Mouse (Mus musculus): Measurements from ENCODE around the gene Edem2.
A peak's percentile ranks its signal among the peaks of the same experiment; 100 is the strongest.
"Not testable (repeated sequence)": the region's sequence is repeated elsewhere in the genome, so short reads cannot be mapped to it uniquely, and the experiment has no call there.

Edem2 gene

DNA sequence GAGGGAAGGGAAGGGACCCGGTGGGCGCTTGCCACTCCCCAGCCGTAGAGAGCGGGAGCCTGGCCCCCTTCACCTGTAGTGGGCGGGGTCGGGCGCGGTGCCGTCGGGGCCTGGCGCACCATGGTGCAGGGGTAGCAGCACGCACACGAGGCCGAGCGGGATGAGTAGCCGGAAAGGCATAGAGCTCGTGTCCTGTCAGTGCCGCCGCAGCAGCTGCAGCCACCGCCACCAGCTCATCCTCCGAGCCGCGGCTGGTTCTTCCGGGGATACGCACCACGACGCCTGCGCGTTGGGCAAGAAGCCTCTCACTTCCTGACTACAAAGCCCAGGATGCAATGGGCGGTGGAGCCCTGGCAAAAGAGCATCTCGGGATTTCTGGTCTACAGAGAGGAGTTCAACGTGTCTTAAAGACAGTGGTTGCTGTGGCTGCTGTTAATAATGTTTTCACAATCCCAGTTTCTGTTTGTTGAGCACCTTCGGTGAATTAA, at the start of gene Edem2:
TSS of gene Edem2 (minus strand) at position 318 of the 488 bp plus-strand sequence.
- DNase-seq, result peak; percentile 90

DNA sequence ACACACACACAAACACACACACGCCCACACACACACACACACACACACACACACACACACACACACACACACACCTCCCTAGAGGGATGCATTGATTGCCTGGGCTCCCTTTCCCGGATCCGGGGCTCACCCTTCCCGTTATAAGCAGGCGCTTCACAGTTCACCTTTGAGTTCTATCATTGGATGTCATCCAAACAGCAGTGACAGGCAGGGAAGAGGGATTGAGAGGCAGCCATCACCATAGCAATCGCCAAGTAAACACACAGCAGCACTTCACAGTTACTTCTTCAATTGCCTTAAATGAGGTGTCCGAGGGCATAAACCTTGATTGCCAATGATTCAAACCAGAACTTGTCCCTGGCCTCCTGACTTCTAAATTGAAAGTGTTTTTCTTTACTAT, 49.8 kb upstream of the Edem2 start:
- no peak for DNase-seq

DNA sequence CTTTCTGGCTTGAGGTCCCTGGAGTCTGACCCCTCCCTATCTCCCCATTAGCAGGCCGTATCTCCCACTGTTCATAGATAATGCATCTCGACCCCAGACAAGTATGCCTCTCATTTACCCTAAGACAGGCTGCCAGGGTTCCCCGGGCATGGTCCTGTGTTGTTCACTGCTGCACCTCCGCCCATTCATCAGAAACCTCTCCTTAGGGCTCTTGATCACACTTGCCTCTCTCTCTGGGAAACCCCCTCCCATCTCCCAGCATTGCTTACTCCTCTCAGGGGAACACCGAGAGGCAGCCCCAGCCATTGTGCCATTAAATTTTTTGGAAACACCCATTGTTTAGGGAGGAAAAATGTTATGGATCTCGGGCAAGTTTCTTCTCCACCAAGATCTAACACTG, 48.7 kb upstream of the Edem2 start:
- DNase-seq, result no peak

DNA sequence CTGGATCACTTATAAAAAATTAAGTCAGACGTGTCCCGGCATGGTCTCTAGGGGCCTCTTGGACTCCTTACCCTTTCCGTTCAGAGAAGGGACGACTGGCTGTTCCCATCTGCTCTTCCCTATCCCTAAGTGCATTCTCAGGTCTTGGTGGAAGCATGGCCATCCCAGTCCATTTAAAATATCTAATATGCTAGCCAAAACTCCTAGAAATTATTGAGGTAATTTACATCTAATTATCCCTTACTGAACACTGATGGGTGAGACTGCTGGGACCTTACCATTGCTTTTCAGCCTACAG, 48.4 kb upstream of the Edem2 start:
- no peak for DNase-seq

DNA sequence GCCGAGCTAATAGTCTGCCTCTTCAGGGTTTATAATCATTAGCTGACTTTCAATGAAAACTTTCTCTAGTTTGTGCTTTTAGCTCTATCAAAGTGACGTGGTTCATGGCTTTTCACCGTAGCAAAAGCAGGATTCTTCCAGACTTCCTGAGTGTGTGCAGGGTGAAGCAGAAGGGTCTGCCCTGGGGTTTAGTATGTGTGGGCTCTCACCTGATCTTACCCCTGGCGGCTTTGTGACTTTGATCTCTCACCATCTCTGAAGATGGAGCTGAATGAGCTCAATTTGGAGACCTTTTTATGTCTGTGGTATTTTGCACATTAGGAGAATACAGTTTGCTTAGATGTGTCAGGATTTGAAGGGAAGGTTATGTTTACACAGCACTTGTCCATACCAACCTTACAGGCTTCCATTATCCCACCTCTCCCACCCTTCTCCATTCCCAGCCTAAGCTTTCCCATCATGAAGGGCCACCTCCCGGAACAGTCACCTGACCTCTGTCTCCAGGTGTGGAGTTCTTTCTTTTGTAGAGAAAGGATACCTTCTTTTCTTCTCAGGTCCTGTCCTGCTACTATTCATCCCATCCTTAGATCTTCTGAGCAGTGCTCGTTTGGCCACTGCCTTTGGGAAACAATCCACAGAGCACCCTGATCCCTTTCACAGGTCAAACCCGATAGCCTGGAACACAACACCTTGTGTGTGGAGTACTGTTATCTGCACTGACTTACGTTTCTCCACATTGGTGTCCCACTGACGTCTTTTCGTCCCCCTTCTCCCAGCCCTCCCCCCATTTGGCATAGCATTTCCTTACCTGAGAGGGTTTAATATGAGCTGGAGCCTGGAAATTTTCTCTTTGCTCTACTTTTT, 47.8 kb upstream of the Edem2 start:
- DNase-seq, result no peak

DNA sequence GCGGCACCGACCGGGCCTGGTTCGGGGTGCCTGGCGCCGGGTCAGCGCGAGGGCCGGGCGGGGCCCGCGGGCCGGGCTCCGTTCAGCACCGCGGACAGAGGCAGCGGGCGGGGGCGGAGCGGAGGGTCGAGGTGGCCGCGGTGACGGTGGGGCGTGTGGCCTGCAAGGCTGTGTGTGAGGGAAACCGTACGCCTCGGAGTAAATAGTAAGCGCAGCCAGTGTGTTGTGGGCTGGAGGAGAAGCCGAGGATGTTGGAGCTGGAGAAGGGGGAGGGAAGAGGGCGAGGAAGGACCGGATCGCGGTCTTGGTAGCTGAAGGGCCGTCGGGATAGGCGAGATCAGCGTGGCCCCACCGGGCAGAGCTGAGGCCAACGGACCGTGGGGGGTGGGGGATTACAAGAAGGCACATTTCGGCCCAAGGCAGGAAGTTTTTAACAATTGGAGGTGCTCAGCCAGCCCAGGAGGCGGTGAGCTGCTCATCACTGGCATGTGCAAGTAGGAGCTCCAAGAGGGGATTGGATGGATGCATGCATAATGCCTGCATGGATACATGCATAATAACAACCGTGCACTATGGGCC, 46.5 kb upstream of the Edem2 start:
- DNase-seq, result peak; percentile 86

DNA sequence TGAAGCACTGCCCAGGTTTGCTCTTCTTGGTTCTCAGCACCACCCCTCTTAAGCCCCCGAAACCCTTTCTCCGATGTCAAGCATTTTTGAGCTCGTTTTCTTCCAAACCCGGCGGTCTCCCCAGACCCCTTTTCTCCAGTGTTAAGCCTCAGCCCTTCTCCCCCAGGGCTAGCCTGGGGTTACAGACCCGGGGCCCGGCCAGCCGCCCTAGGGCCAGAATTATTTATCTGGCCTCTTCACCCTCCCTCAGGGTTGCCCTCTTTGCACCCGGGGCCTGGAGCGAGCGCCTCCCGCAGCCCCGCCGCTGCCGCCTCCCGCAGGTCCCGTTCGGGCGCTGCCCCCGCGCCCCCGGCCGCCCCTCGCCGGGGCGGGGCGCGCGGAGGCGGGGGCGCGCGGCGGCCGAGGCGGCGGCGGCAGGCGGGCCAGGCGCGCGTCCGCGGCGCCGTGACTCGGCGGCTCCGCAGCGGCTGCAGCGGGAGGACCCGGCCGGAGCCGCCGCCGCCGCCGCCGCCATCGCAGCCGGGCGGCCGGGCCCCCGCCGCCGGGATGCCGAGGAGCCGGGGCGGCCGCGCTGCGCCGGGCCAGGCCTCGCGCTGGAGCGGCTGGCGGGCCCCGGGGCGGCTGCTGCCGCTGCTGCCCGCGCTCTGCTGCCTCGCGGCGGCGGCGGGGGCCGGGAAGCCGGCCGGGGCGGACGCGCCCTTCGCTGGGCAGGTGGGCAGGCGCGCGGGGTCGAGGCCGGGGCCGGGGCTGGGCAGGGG, 45.8 kb upstream of the Edem2 start, which contains the start of gene Mmp24:
TSS of gene Mmp24 (plus strand) at position 416 of the 758 bp plus-strand sequence.
- DNase-seq, result no peak

DNA sequence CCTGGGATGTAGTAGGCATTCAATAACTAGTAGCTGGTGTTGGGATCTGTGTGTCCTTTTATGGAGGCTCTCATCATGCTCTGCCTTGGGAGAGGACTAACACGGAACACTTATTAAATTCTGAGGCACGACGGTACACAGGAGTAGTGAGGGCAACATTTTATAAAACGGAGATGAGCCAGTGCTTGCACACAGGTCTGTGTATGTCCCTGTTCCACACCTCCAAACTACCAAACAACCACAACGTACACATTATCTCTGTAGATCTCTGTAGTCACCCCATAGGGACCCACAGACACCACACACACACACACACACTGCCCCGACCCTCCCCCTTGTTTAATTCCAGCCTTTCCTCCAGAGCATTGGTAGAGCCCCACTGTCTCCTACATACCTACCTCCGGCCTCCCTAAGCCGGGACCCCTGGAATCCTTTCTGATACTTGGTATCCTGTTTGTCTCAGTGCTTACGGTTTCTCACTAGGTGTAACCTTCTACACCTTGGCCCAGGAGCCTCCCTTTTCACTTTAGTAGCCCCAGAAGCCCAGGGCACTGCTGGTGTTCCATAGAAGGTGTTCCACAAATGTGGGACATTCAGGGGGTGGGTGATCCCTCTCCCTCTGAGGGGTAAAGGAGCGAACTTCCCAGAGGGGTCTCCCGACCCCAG, 45.1 kb upstream of the Edem2 start:
- peak; percentile 36 for DNase-seq

DNA sequence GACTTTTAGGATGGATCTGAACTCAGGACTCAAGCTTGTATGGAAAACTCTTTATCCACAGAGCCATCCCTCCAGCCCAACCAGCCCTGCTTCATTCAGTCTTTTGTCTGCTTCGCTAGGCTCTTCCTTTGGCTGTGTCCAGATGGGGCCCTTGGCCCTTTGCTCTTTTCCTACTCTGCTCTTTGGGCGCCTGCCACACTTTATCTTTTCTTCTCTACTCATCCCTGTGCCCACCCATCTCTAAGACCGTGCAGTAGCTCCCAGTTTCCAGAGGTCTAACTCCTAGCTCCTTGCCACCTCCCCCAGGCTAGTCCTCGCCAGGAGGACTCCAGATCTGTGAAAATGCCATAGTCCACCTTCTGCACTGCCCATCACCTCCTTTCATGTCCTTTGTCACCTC, 44.4 kb upstream of the Edem2 start:
- DNase-seq, result peak; percentile 55

DNA sequence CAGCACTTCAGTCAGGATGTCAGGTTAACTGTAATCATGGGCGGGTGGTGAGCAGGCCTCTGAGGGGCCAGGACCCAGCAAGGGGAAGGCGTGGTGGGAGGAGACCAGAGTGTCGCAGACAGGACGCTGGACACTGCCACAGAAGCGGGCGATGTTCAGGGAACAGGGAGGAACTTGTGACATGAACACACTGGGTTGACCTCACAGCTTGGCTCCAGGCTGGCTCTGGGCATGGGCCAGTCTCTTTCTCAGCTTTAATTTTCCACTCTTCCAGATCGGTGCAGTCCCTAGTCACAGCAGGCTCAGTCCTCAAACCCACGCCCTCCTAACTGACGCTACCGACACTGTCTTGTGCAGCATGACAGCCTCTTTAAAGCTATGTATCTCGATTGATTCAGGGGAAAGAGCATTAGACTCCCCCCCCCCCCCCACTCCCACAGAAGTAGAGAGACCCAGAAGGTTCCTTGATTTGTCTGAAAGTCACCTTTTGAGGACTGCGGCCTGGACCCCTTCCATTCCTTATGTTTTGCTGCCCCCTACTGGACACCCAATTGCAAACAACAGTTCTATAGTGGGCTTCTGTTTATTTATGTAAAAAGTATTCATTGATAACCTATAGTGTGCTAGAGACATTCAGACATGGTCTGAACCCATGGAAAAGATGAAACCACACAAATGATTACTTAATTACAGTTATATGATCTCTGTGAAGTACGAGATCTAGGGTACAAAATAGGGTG, 35.6 kb upstream of the Edem2 start:
- peak; percentile 68 for DNase-seq

DNA sequence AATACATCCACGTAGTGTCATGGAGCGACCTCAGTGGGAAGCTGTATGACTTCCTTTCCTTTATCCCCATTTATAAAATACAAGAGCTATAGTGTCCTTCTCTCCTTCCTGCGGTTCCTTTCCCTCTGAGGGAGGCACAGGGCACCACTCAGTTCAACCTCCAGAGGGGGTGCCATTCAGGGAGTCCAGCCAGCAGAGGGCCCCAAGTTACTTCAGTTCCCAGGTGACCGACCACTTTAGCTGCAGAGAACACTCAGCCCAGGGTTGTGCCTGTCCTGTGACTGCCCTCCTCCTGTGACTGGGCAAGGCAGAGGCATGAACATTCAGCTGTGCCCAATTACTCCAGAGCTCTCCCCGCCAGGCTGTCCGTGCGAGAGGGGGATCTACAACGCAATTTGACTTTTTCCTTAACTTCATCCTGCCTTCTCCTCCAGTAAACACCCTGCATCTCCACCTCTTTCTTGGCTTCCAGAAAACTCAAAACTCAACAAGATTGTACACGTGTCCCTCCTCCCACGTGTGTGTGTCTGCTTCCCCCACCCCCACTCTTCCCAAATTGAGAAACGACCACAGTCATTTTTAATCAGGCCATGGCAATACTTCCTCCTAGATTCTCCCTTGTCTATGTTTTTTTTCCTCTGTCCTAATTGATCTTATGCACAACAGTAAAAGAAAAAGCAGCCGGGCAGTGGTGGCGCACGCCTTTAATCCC, 27.7 kb upstream of the Edem2 start:
- DNase-seq, result peak; percentile 49

DNA sequence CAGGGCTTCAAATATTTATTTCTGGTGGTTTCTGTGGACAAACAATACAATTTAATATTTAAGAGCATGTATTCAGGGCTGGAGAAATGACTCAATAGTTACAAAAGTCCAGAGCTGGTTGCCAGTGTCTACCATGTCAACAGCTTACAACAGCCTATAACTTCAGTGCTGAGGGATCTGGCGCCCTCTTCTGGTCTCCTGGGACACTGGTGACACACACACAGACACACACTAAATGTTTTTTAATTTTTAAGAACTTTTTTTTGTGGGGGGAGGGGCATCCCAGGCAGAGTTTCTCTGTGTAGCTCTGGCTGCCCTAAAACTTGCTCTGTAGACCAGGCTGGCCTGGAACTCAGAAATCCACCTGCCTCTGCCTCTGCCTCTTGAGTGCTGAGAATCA, 26.5 kb upstream of the Edem2 start:
- DNase-seq, result no peak

DNA sequence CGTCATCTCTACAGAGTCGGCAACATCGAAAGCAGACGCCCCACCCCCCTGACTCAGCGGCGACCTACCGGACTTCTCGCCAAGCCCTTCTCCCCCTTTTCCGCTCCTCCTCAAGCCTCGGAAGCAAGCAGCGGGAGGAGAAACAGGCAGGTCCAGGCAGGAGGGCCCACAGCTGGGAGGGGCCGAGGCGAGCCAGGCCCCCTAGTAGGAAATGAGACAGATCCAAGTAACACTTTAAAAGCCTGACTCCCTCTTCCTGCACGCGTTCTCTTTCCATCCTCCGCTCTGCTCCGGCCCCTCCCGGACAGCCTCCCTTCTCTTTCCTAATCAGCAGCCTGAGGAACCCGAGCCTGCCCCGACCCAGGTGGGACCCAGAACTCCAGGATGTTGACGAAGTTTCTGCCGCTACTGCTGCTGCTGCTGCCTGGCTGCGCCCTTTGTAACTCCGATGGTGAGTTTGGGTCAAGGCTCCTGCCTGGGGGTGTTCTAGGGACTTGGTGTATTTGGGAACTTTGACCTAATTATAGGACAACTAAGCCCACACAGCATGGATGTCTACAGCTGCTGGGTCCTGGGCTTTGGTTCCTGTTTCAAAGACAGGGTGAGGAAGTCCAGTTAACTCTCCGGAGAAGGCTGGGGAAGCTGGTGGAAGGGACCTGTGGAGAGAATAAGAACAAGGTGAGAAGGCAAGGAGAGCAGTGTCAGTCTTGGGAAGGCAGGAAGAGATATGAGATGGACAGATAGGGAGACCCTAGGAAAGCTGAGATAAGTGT, 21.9 kb upstream of the Edem2 start, which contains the start of gene Procr:
TSS of gene Procr (plus strand) at position 104 of the 773 bp plus-strand sequence.
- DNase-seq, result no peak

DNA sequence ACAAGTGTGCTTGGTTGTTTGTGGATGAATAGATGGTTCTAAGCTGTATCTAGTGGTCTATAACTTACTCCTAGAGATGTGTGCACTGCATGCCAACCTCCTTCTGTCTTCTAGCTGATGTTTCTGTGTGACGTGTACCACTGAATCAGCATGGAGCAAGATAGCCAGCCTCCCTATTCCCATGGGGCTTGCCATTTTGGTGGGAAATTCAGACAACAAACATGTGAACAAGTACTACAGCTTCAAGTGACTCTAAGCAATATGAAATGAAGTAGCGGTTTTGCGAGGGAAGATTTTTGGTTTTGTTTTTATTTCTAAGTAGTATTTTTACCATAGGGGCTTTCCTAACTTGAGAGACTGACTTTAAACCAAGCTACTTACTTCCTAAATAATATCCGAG, 20.1 kb upstream of the Edem2 start:
- DNase-seq, result no peak

DNA sequence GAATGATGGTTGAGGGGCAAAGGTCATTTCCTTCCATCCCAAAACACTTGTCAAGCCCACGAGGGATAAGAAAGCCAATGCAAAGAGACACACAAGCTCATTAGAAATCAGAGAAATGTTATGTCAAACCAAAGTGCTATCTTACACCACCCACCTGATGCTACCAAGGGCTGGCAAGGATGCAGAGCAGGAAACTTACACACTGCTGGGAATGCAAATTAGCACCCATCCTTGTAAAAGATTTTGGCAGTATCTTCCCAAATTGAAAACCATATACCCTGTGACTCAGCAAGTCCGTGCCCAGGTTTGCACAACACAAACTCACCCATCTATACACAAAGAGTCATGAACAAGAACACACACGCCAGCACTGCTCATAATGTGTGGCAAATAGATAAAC, 16.2 kb upstream of the Edem2 start:
- no peak for DNase-seq

DNA sequence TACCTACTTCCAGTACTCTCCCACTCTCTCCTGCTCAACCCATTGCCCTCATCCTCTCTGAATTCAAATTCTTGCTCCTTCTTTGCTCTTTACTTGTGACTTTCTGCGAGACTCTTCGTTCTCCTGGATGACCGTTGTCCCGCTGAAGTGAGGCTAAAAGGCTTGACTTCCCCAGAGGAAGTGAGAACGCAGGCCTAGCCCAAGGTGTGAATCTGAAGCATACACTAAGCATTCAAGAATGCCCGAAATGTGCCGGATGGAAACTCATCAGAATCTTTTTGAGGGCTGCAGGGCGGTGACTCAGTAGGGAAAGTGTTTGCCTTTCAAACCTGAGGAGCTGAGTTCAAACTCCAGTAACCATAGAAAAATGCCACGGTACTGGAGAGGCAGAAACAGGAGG, 14.1 kb upstream of the Edem2 start:
- DNase-seq, result no peak

DNA sequence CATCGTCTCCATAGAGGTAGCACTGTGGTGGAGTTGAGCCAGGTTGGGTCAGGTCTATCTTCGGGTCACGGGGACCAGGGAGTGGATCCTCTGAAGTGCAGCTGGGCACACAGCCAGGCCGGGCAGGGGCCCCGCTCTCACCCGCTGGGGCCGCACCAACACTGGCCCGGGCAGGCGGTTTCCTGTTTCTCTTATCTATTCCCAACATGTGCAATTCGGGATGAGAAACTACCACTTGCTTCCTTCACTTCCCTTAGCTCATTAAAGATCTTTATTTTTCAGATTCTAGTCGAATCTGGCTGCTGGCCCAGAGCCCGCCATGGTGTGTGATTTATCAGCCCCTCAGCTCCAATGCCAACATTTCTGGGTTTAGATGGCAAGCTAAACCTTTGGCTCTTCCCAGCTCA, 13.7 kb upstream of the Edem2 start:
- no peak for DNase-seq

DNA sequence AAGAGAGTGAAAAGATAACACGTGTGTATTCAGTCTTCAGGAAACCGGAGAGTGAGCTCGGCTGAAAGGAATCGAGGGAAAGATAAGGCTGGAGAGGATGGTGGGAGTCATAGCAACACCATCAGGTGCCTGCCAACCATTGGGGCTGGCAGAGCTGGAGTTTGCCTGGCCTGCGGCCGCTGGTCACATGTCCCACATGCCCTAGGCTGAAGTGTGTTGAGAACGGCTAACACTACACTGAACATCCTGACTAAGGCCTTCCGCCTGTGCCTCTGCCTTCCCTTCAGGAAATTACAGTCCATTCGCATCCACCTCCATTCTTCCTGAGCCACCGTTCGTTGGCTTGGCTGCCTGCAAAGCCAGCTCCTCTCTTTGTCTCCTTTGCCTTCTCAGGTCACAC, 12.9 kb upstream of the Edem2 start:
- DNase-seq, result no peak

DNA sequence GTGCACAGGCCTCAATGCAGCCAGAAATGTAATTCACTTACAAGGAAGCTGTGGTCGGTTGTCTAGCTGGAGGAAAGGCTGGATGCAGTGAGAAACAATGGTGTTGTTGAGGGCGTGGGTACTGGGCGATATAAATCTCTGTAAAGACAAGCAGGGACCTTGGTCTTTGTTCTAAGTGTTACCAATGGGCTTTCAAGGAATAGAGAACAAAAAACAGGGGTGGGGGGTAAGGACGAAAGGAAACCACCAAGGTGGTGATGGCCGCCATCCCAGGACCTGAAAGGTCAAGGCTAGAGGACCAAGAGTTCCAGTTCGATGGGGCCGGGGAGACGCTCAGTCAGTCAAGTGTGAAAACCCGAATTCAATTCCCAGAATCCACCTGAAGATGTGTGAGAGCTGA, 8.5 kb upstream of the Edem2 start:
- no peak for DNase-seq

DNA sequence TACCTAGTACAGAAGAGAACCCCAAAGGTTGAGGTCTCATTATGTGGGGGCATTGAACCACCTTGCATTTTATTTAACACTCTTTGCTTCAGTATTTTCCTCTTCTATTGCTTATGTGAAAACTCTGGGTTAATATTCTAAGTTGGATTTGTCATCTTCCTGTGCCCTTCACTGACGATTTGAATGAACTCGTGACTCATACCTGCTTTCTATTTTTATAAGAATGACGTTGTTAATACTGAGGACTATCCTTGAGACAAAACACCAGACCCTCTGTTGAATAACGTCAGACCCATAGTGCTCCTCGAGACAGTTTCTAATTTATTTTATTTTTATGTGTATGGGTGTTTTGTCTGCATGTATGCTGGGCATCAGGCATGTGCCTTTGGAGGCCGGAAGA, 7.7 kb upstream of the Edem2 start:
- DNase-seq, result no peak

DNA sequence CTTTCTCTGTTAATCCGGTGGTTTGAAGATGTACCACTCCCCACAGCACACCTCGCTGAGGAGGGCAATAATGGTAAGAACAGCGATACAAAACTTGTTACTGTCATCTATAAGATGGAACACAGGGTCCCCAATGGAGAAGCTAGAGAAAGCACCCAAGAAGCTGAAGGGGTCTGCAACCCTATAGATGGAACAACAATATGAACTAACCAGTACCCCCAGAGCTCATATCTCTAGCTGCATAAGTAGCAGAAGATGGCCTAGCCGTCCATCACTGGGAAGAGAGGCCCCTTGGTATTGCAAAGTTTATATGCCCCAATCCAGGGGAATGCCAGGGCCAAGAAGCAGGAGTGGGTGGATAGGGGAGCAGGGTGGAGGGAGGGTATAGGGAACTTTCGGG, 6.5 kb upstream of the Edem2 start, which contains the start of gene Gm17581:
TSS of gene Gm17581 (minus strand) at position 101 of the 400 bp plus-strand sequence.
- not testable (repeated sequence) for DNase-seq
